Mouse (Mus musculus) heart, embryonic 10.5 days (tissue): ENCODE data around the gene Cd300lg. TPM values are rescaled to one million over a fixed set of nuclear protein-coding genes. Genes with fewer than 3 reads are reported as not detected.
A peak's percentile ranks its signal among the peaks of the same experiment; 100 is the strongest.

Source experiments
- DNase-seq: peaks from one replicate; pipeline ENCODE4 v3.0.0-alpha.2; 2017; ENCODE audit warnings: low spot score
- H3K27ac ChIP-seq: fragments of 300-500 bp; sonication (generic); 2 replicates; pipeline ENCODE4 v1.5.1; 2016; ENCODE audit warnings: mild to moderate bottlenecking
- H3K27me3 ChIP-seq: fragments of 300-500 bp; sonication (generic); 2 replicates; pipeline ENCODE4 v1.6.1; 2016; ENCODE audit warnings: mild to moderate bottlenecking; ENCODE audit not compliant: poor library complexity, insufficient read depth, severe bottlenecking
- H3K36me3 ChIP-seq: fragments of 300-500 bp; sonication (generic); 2 replicates; pipeline ENCODE4 v1.6.1; 2016; ENCODE audit warnings: mild to moderate bottlenecking, moderate library complexity
- H3K4me1 ChIP-seq: fragments of 300-500 bp; sonication (generic); 2 replicates; pipeline ENCODE4 v1.6.1; 2016; ENCODE audit warnings: mild to moderate bottlenecking
- H3K4me3 ChIP-seq: fragments of 300-500 bp; sonication (generic); 2 replicates; pipeline ENCODE4 v1.5.1; 2016; ENCODE audit warnings: mild to moderate bottlenecking, moderate library complexity
- H3K9me3 ChIP-seq: fragments of 300-500 bp; sonication (generic); 2 replicates; pipeline ENCODE4 v1.6.1; 2016; ENCODE audit warnings: mild to moderate bottlenecking, moderate library complexity
- WGBS: fragments of 180-500 bp; shearing (Covaris S2); methylation state at CpG from one replicate; pipeline ENCODE4 v1.1.7; 2016; 5-methylcytosine and 5-hydroxymethylcytosine counted together
- polyA plus RNA-seq: library from polyadenylated mRNA; unstranded; fragments of >200 nt; fragmentation: Nextera tagmentation; extraction: Ambion mirVana; gene quantifications from 2 replicates; pipeline ENCODE4 v1.2.1, GENCODE M21; 2016

Gene Cd300lg
- polyA plus RNA-seq, 1 experiment from 2014 or later = 0.83 TPM

- no peaks in the 10 kb centered on the region for H3K9me3 ChIP-seq
- H3K27me3 ChIP-seq = peaks cover 50% of the 10 kb centered on the region
- DNase-seq = no peak
- peaks cover 5% of the 10 kb centered on the region for H3K36me3 ChIP-seq
- peak overlapping the region; percentile 89 for H3K27ac ChIP-seq
- H3K4me3 ChIP-seq = peak overlapping the region; percentile 71
- peaks cover 26% of the 10 kb centered on the region for H3K4me1 ChIP-seq
- WGBS = 6% methylated on average over 12 of the region's 12 CpGs
Observed at GRCm38 (mm10) chr11:102027361-102028017, 13.8 kb upstream of the Cd300lg start.

GRCm38 (mm10) chr11:102028087-102028816 is 13.1 kb upstream of the Cd300lg start, which contains the start of gene Mpp3:
Gene Mpp3, minus strand, starts transcription at chr11:102028461.
- peaks cover 26% of the 10 kb centered on the region for H3K4me1 ChIP-seq
- H3K4me3 ChIP-seq = peak within 1 kb of the TSS; percentile 71
- DNase-seq = no peak
- H3K27ac ChIP-seq = no peak within 1 kb of the TSS
- peaks cover 47% of the 10 kb centered on the region for H3K27me3 ChIP-seq
- peaks cover 4% of the 10 kb centered on the region for H3K36me3 ChIP-seq
- 76% methylated on average over 6 of the region's 6 CpGs for WGBS
- H3K9me3 ChIP-seq = no peaks in the 10 kb centered on the region

- WGBS = 72% methylated on average over 4 of the region's 4 CpGs
- Histone ChIP-seq H3K27me3 (peaks cover 40% of the 10 kb centered on the region), H3K9me3 (no peaks in the 10 kb centered on the region), H3K4me1 (peaks cover 26% of the 10 kb centered on the region), H3K27ac (no peak overlapping the region), H3K36me3 (no peaks in the 10 kb centered on the region), H3K4me3 (no peak overlapping the region)
- DNase-seq = no peak
Observed at GRCm38 (mm10) chr11:102029304-102029703, 12.0 kb upstream of the Cd300lg start.

- H3K4me1 ChIP-seq = peaks cover 26% of the 10 kb centered on the region
- no peak overlapping the region for H3K27ac ChIP-seq
- H3K9me3 ChIP-seq = no peaks in the 10 kb centered on the region
- 47% methylated on average over 7 of the region's 7 CpGs for WGBS
- H3K36me3 ChIP-seq = no peaks in the 10 kb centered on the region
- DNase-seq = no peak
- H3K27me3 ChIP-seq = peaks cover 34% of the 10 kb centered on the region
- H3K4me3 ChIP-seq = no peak overlapping the region
Observed at GRCm38 (mm10) chr11:102029966-102030365, 11.3 kb upstream of the Cd300lg start.

- Histone ChIP-seq H3K4me1 (peaks cover 18% of the 10 kb centered on the region), H3K27me3 (peaks cover 22% of the 10 kb centered on the region), H3K27ac (no peak overlapping the region), H3K4me3 (no peak overlapping the region), H3K9me3 (no peaks in the 10 kb centered on the region), H3K36me3 (no peaks in the 10 kb centered on the region)
- no peak for DNase-seq
- WGBS = 70% methylated on average over 7 of the region's 7 CpGs
Observed at GRCm38 (mm10) chr11:102031149-102031548, 10.2 kb upstream of the Cd300lg start.

GRCm38 (mm10) chr11:102033055-102033591 is 8.2 kb upstream of the Cd300lg start:
- 90% methylated on average over 12 of the region's 12 CpGs for WGBS
- Histone ChIP-seq H3K9me3 (no peaks in the 10 kb centered on the region), H3K27me3 (peaks cover 23% of the 10 kb centered on the region), H3K27ac (no peak overlapping the region), H3K4me3 (no peak overlapping the region), H3K4me1 (peaks cover under 1% of the 10 kb centered on the region; the same call in 1 of the 2 replicates), H3K36me3 (no peaks in the 10 kb centered on the region)
- no peak for DNase-seq

GRCm38 (mm10) chr11:102034887-102035286 is 6.4 kb upstream of the Cd300lg start:
- Histone ChIP-seq H3K27me3 (peaks cover 19% of the 10 kb centered on the region), H3K27ac (no peak overlapping the region), H3K36me3 (no peaks in the 10 kb centered on the region), H3K4me1 (0 out of 2 replicates have a peak, but pooled peaks cover 4% of the 10 kb centered on the region), H3K4me3 (no peak overlapping the region), H3K9me3 (no peaks in the 10 kb centered on the region)
- WGBS = 79% methylated on average over 8 of the region's 8 CpGs
- no peak for DNase-seq

GRCm38 (mm10) chr11:102035456-102035960 is 5.8 kb upstream of the Cd300lg start:
- Histone ChIP-seq H3K4me1 (0 out of 2 replicates have a peak, but pooled peaks cover 4% of the 10 kb centered on the region), H3K9me3 (no peaks in the 10 kb centered on the region), H3K36me3 (no peaks in the 10 kb centered on the region), H3K27me3 (peaks cover 18% of the 10 kb centered on the region), H3K4me3 (no peak overlapping the region), H3K27ac (no peak overlapping the region)
- DNase-seq = no peak
- 67% methylated on average over 5 of the region's 5 CpGs for WGBS

GRCm38 (mm10) chr11:102036336-102036735 is 5.0 kb upstream of the Cd300lg start:
- H3K27me3 ChIP-seq = peaks cover 15% of the 10 kb centered on the region
- H3K36me3 ChIP-seq = no peaks in the 10 kb centered on the region
- H3K27ac ChIP-seq = no peak overlapping the region
- H3K4me3 ChIP-seq = no peak overlapping the region
- H3K4me1 ChIP-seq = peaks cover 4% of the 10 kb centered on the region; the same call in 1 of the 2 replicates
- no peak for DNase-seq
- H3K9me3 ChIP-seq = no peaks in the 10 kb centered on the region
- WGBS = 57% methylated on average over 7 of the region's 7 CpGs

- peaks cover 4% of the 10 kb centered on the region; the same call in 1 of the 2 replicates for H3K4me1 ChIP-seq
- H3K9me3 ChIP-seq = no peaks in the 10 kb centered on the region
- H3K4me3 ChIP-seq = no peak overlapping the region
- H3K27me3 ChIP-seq = peaks cover 15% of the 10 kb centered on the region
- 76% methylated on average over 6 of the region's 6 CpGs for WGBS
- H3K27ac ChIP-seq = no peak overlapping the region
- no peaks in the 10 kb centered on the region for H3K36me3 ChIP-seq
- DNase-seq = no peak
Observed at GRCm38 (mm10) chr11:102037789-102038188, 3.5 kb upstream of the Cd300lg start.

GRCm38 (mm10) chr11:102039487-102040137 is 1.7 kb upstream of the Cd300lg start:
- H3K9me3 ChIP-seq = no peaks in the 10 kb centered on the region
- H3K27me3 ChIP-seq = peaks cover 12% of the 10 kb centered on the region
- no peak overlapping the region for H3K4me3 ChIP-seq
- no peak overlapping the region for H3K27ac ChIP-seq
- 71% methylated on average over 13 of the region's 13 CpGs for WGBS
- H3K36me3 ChIP-seq = no peaks in the 10 kb centered on the region
- H3K4me1 ChIP-seq = peaks cover 4% of the 10 kb centered on the region; the same call in 1 of the 2 replicates
- no peak for DNase-seq

GRCm38 (mm10) chr11:102040138-102040524 is 1.2 kb upstream of the Cd300lg start:
- peaks cover 4% of the 10 kb centered on the region; the same call in 1 of the 2 replicates for H3K4me1 ChIP-seq
- H3K4me3 ChIP-seq = no peak overlapping the region
- DNase-seq = peak; percentile 92
- H3K9me3 ChIP-seq = no peaks in the 10 kb centered on the region
- peaks cover 12% of the 10 kb centered on the region for H3K27me3 ChIP-seq
- H3K27ac ChIP-seq = no peak overlapping the region
- H3K36me3 ChIP-seq = no peaks in the 10 kb centered on the region
- 0% methylated on average over 9 of the region's 9 CpGs for WGBS
